12 mouse cellular contexts compared by ENCODE assay signal in the genomic region with DNA sequence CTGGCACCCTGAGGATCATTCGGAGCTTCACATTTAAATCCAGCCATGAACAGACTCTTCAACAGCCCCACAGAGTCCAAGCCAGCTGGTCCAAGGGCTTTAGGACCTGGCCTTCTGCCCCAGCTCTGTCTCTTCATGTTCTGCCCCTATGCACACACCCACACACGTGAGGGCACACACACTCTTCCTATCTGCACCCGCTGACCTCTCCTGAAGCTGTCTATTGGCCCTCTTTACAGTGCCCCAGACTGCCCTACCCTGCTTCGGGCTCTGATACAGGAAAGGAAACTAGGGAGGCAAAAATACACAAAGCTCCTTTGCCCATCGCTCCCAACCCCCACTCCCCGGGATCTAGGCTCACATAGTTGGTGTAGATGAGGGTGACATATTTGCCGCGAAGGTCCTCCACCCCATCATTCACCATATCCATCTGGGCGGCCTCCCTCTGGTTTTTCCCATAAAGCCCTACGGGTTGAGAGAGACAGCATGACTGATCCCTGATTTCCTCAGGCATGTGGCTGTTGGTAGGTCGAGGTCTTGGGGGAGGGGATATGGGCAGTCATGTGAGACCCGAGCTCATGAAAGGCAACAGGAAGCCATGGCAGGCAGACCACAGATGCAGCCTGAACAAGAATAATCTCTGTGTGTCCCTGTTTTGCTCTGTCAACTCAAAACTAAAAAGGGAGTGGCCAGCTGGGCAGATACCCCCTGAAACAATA. TPM values are rescaled to one million over a fixed set of nuclear protein-coding genes. Genes with fewer than 3 reads are reported as not detected.
A peak's percentile ranks its signal among the peaks of the same experiment; 100 is the strongest.
DNase-seq lines count a peak whose midpoint lies in the region; ATAC-seq and TF ChIP-seq lines count a peak whose summit lies in the region.
"Had no signal": no experiment of that assay in that cellular context is flagged by ENCODE, and none has a peak within 500 bp of the region (broad histone marks: within the 10 kb centered on the region; RNA-seq: fewer than 3 reads in every experiment).

No protein-coding gene starts in this region.

- peaks cover 10% of the 10 kb centered on the region for H3K36me3 ChIP-seq in kidney, embryonic 15.5 days
- H3K36me3 ChIP-seq in embryonic facial prominence, embryonic 13.5 days: peaks cover 12% of the 10 kb centered on the region
- H3K36me3 ChIP-seq in intestine, postnatal 0 days (ENCODE audit: control insufficient read depth, insufficient read depth): no peaks in the 10 kb centered on the region
- H3K36me3 ChIP-seq in myocyte (ENCODE audit: control insufficient read depth, insufficient read depth): no peaks in the 10 kb centered on the region

- H3K27me3 ChIP-seq in kidney, embryonic 15.5 days: no peaks in the 10 kb centered on the region
- no peaks in the 10 kb centered on the region for H3K27me3 ChIP-seq in embryonic facial prominence, embryonic 13.5 days
- no peaks in the 10 kb centered on the region for H3K27me3 ChIP-seq in intestine, postnatal 0 days (replicated peaks; ENCODE audit: control insufficient read depth, insufficient read depth, low read length)
- no peaks in the 10 kb centered on the region for H3K27me3 ChIP-seq in myocyte (ENCODE audit: control insufficient read depth, insufficient read depth, insufficient read length)
- H3K27me3 ChIP-seq: Patski had no signal

- peak overlapping the region; percentile 17; the same call in 1 of the 2 replicates for H3K4me3 ChIP-seq in kidney, embryonic 15.5 days (replicated peaks)
- no peak overlapping the region for H3K4me3 ChIP-seq in embryonic facial prominence, embryonic 13.5 days
- H3K4me3 ChIP-seq in intestine, postnatal 0 days (ENCODE audit: low read depth, low read length): peak overlapping the region; percentile 16
- H3K4me3 ChIP-seq in myocyte: peak overlapping the region; percentile 58

- peaks cover 24% of the 10 kb centered on the region for H3K4me1 ChIP-seq in kidney, embryonic 15.5 days
- peaks cover 19% of the 10 kb centered on the region for H3K4me1 ChIP-seq in embryonic facial prominence, embryonic 13.5 days
- H3K4me1 ChIP-seq in intestine, postnatal 0 days (replicated peaks; ENCODE audit: control insufficient read depth, insufficient read depth, low read length): 0 out of 2 replicates have a peak, but pooled peaks cover 3% of the 10 kb centered on the region

- no peak for TF ChIP-seq POLR2A in myocyte (IDR thresholded peaks at IDR 0.05; ENCODE audit: insufficient read length, low read depth)

- no peak for TF ChIP-seq CTCF in intestine, postnatal 0 days (IDR thresholded peaks at IDR 0.05; ENCODE audit: low read depth)

- DNase-seq in kidney, adult 18-20 months: no peak
- DNase-seq in right cerebral cortex, adult 18-20 months: no peak
- no peak for DNase-seq in ovary, postnatal 36 days (ENCODE audit: low spot score)
- DNase-seq in adrenal gland, postnatal 4 days (ENCODE audit: low spot score in 2 of 2): no peak
- DNase-seq: cerebellum, postnatal 14 days had no signal

- H3ac ChIP-seq in myocyte (ENCODE audit: control insufficient read depth, insufficient read length): no peak overlapping the region

- peaks cover 10% of the 10 kb centered on the region for H3K79me2 ChIP-seq in myocyte (ENCODE audit: control insufficient read depth, insufficient read depth)

- 0 out of 2 replicates have a peak, but pooled peaks have one; percentile 50 for ATAC-seq in kidney, embryonic 15.5 days (replicated peaks; ENCODE audit: low FRiP score)
- ATAC-seq in embryonic facial prominence, embryonic 13.5 days (ENCODE audit: insufficient number of reproducible peaks, insufficient read depth, low FRiP score, low TSS enrichment, low read depth): no peak
- peak; percentile 87 for ATAC-seq in intestine, postnatal 0 days
- ATAC-seq: Patski had no signal

- peak overlapping the region; percentile 43 for H3K4me2 ChIP-seq in kidney, embryonic 15.5 days
- peak overlapping the region; percentile 39 for H3K4me2 ChIP-seq in embryonic facial prominence, embryonic 13.5 days
- peak overlapping the region; percentile 55 for H3K4me2 ChIP-seq in intestine, postnatal 0 days (replicated peaks; ENCODE audit: low read depth)
- peak overlapping the region; percentile 71 for H3K4me2 ChIP-seq in myocyte (ENCODE audit: low read depth)

- H3K27ac ChIP-seq in kidney, embryonic 15.5 days: no peak overlapping the region
- no peak overlapping the region for H3K27ac ChIP-seq in embryonic facial prominence, embryonic 13.5 days
- peak overlapping the region; percentile 74 for H3K27ac ChIP-seq in intestine, postnatal 0 days (ENCODE audit: low read depth, low read length)

- H3K9me3 ChIP-seq in kidney, embryonic 15.5 days (replicated peaks): no peaks in the 10 kb centered on the region
- H3K9me3 ChIP-seq in embryonic facial prominence, embryonic 13.5 days: no peaks in the 10 kb centered on the region
- H3K9me3 ChIP-seq in intestine, postnatal 0 days (ENCODE audit: control insufficient read depth): no peaks in the 10 kb centered on the region
- H3K9me3 ChIP-seq: heart, embryonic 10.5 days had no signal

- WGBS in kidney, embryonic 15.5 days: 67% methylated on average over 12 of the region's 12 CpGs
- WGBS in embryonic facial prominence, embryonic 13.5 days: 70% methylated on average over 12 of the region's 12 CpGs
- WGBS in intestine, postnatal 0 days: 50% methylated on average over 12 of the region's 12 CpGs

- peak overlapping the region; percentile 17; the same call in 1 of the 2 replicates for H3K9ac ChIP-seq in kidney, embryonic 15.5 days
- H3K9ac ChIP-seq in embryonic facial prominence, embryonic 13.5 days: no peak overlapping the region
- H3K9ac ChIP-seq in intestine, postnatal 0 days (ENCODE audit: low read depth, low read length): no peak overlapping the region

TF ChIP-seq in myocyte, 11 proteins besides CTCF, POLR2A, EP300 and RAD21:
- TF ChIP-seq MYOG (IDR thresholded peaks at IDR 0.05; ENCODE audit: control insufficient read depth in 1 of 3, insufficient read depth in 1 of 3, insufficient read length in 2 of 3, low read depth in 2 of 3) (no peak), SRF (IDR thresholded peaks at IDR 0.05; ENCODE audit: control insufficient read depth, insufficient read length, low read depth) (no peak), CEBPB (IDR thresholded peaks at IDR 0.05; ENCODE audit: insufficient read depth, poor library complexity, severe bottlenecking) (no peak), MYOD1 (IDR thresholded peaks at IDR 0.05; ENCODE audit: control insufficient read depth in 1 of 3, insufficient read length in 2 of 3, low read depth in 2 of 3) (no peak), REST (IDR thresholded peaks at IDR 0.05; ENCODE audit: insufficient read depth, insufficient read length) (no peak), E2F4 (IDR thresholded peaks at IDR 0.05; ENCODE audit: insufficient read depth) (no peak)

RNA-seq across cellular contexts. Expression of gene Gstp1, which starts 1.3 kb away (rescaled TPM):
- 529 and 563 TPM in 2 replicates for polyA plus RNA-seq in kidney, embryonic 15.5 days (2015; fragmentation: Nextera tagmentation; extraction: Ambion mirVana)
- 535 and 609 TPM in 2 replicates for polyA plus RNA-seq in embryonic facial prominence, embryonic 13.5 days (2015; fragmentation: Nextera tagmentation; extraction: Ambion mirVana)
- polyA plus RNA-seq in intestine, postnatal 0 days (2015; fragmentation: Nextera tagmentation; extraction: Ambion mirVana): 746 and 756 TPM in 2 replicates
- polyA plus RNA-seq in myocyte (2012; fragmentation: generic; extraction: Trizol): 768 TPM
- total RNA-seq in adrenal gland, postnatal 4 days (2021): 100 to 1,000 TPM; 258 to 283 TPM

RNA-seq across cellular contexts. Expression of gene Gstp2, which starts 9.3 kb away (rescaled TPM):
- 2.4 and 14.9 TPM in 2 replicates for polyA plus RNA-seq in kidney, embryonic 15.5 days (2015; fragmentation: Nextera tagmentation; extraction: Ambion mirVana)
- 1.2 and 3.4 TPM in 2 replicates for polyA plus RNA-seq in embryonic facial prominence, embryonic 13.5 days (2015; fragmentation: Nextera tagmentation; extraction: Ambion mirVana)
- 151 and 182 TPM in 2 replicates for polyA plus RNA-seq in intestine, postnatal 0 days (2015; fragmentation: Nextera tagmentation; extraction: Ambion mirVana)
- 6.7 TPM for polyA plus RNA-seq in myocyte (2012; fragmentation: generic; extraction: Trizol)
- 10 to 100 TPM; 52.6 to 68.8 TPM for total RNA-seq in adrenal gland, postnatal 4 days (2021)

RNA-seq across cellular contexts. Expression of gene Gstp3, which starts 22.9 kb away (rescaled TPM):
- polyA plus RNA-seq in kidney, embryonic 15.5 days (2015; fragmentation: Nextera tagmentation; extraction: Ambion mirVana): 0.73 and 1.4 TPM in 2 replicates
- 0.32 and 0.41 TPM in 2 replicates for polyA plus RNA-seq in embryonic facial prominence, embryonic 13.5 days (2015; fragmentation: Nextera tagmentation; extraction: Ambion mirVana)
- 68.7 and 72.6 TPM in 2 replicates for polyA plus RNA-seq in intestine, postnatal 0 days (2015; fragmentation: Nextera tagmentation; extraction: Ambion mirVana)
- polyA plus RNA-seq in myocyte (2012; fragmentation: generic; extraction: Trizol): 0.25 TPM
- 10 to 100 TPM in 1 of 2 experiments, 1 to 10 TPM in 1; 1.9 to 37.5 TPM for total RNA-seq in adrenal gland, postnatal 4 days (2021)
- total RNA-seq: left cerebral cortex, postnatal 25 days had no signal
- polyA plus RNA-seq: heart, embryonic 10.5 days; Patski had no signal

RNA-seq across cellular contexts. Expression of gene Ndufv1, which starts 23.9 kb away (rescaled TPM):
- polyA plus RNA-seq in kidney, embryonic 15.5 days (2015; fragmentation: Nextera tagmentation; extraction: Ambion mirVana): 220 and 237 TPM in 2 replicates
- polyA plus RNA-seq in embryonic facial prominence, embryonic 13.5 days (2015; fragmentation: Nextera tagmentation; extraction: Ambion mirVana): 178 and 206 TPM in 2 replicates
- polyA plus RNA-seq in intestine, postnatal 0 days (2015; fragmentation: Nextera tagmentation; extraction: Ambion mirVana): 244 and 255 TPM in 2 replicates
- polyA plus RNA-seq in myocyte (2012; fragmentation: generic; extraction: Trizol): 405 TPM
- 100 to 1,000 TPM; 253 to 283 TPM for total RNA-seq in adrenal gland, postnatal 4 days (2021)

RNA-seq across cellular contexts. Expression of gene Doc2g, which starts 33.4 kb away (rescaled TPM):
- polyA plus RNA-seq in kidney, embryonic 15.5 days (2015; fragmentation: Nextera tagmentation; extraction: Ambion mirVana): 5.0 and 5.1 TPM in 2 replicates
- polyA plus RNA-seq in embryonic facial prominence, embryonic 13.5 days (2015; fragmentation: Nextera tagmentation; extraction: Ambion mirVana): 7.3 and 8.1 TPM in 2 replicates
- 0.64 and 0.89 TPM in 2 replicates for polyA plus RNA-seq in intestine, postnatal 0 days (2015; fragmentation: Nextera tagmentation; extraction: Ambion mirVana)
- 2.5 TPM for polyA plus RNA-seq in myocyte (2012; fragmentation: generic; extraction: Trizol)
- 1 to 10 TPM; 2.4 to 2.6 TPM for total RNA-seq in adrenal gland, postnatal 4 days (2021)

Comparison
In these comparisons a context has a peak if more than half of its experiments do, and no peak if none do; other contexts are left out.
1. RNA of gene Gstp3, which starts 22.9 kb away (polyA plus RNA-seq): 68.7 to 72.6 TPM in intestine, postnatal 0 days; 0.73 to 1.4 TPM in kidney, embryonic 15.5 days, 0.32 to 0.41 TPM in embryonic facial prominence, embryonic 13.5 days and 0.25 TPM in myocyte (single experiment); every median in the first group is over 10 times any median in the second.
2. Peak in every context shown above with its lines, with median percentiles within 50 percentile points of each other: H3K4me2 ChIP-seq.